Mouse (Mus musculus): ENCODE measurements at regions not wholly inside any gene's neighbourhood (a gene's known extent, or its start where the extent isn't known, plus 50 kb on each side); places are given as distances from the start of the nearest gene placed in this dataset.

DNA sequence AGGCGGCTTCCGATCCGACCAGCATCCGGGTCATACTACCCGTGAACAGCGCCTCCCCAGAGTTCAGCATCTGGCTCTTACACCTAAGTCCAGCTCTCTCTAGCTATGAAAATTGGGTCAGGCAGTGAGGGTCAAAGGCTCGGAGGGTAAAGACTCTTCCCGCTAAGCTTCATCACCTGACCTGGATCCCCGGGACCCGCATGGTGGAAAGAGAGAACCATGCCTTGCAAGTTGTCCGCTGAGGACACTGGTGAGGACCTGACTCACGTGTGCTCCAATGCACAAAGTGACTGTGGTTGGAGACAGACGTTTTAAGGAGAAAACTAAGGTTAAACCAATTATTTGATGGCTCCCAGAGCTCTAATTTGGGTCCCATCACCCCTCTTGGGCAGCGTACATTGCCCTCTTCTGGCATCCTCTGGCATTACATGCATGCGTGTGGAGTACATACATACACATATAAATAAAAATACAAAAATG is 74.6 kb upstream of the Sall4 start:
- peaks cover 12% of the 10 kb centered on the region for H3K9me3 ChIP-seq
- peaks cover 22% of the 10 kb centered on the region for H3K4me1 ChIP-seq
- peaks cover 73% of the 10 kb centered on the region for H3K27me3 ChIP-seq (replicated peaks)
- H3K4me3 ChIP-seq (replicated peaks), result no peak overlapping the region
- no peaks in the 10 kb centered on the region for H3K36me3 ChIP-seq (replicated peaks; ENCODE audit: low read length)
- TF ChIP-seq GATA1 (IDR thresholded peaks at IDR 0.05; ENCODE audit: borderline replicate concordance, low read length), result no peak
- TF ChIP-seq FLI1 (IDR thresholded peaks at IDR 0.05; ENCODE audit: low read length), result no peak

- Histone ChIP-seq H3K4me3 (replicated peaks) (no peak overlapping the region), H3K36me3 (replicated peaks; ENCODE audit: low read length) (no peaks in the 10 kb centered on the region), H3K4me1 (peaks cover 22% of the 10 kb centered on the region), H3K9me3 (peaks cover 12% of the 10 kb centered on the region), H3K27me3 (replicated peaks) (peaks cover 77% of the 10 kb centered on the region)
- TF ChIP-seq FLI1 (IDR thresholded peaks at IDR 0.05; ENCODE audit: low read length) (no peak), GATA1 (IDR thresholded peaks at IDR 0.05; ENCODE audit: borderline replicate concordance, low read length) (no peak)
These were observed 73.9 kb upstream of the Sall4 start for GRCm38 (mm10) chr2:168841713-168842045.

DNA sequence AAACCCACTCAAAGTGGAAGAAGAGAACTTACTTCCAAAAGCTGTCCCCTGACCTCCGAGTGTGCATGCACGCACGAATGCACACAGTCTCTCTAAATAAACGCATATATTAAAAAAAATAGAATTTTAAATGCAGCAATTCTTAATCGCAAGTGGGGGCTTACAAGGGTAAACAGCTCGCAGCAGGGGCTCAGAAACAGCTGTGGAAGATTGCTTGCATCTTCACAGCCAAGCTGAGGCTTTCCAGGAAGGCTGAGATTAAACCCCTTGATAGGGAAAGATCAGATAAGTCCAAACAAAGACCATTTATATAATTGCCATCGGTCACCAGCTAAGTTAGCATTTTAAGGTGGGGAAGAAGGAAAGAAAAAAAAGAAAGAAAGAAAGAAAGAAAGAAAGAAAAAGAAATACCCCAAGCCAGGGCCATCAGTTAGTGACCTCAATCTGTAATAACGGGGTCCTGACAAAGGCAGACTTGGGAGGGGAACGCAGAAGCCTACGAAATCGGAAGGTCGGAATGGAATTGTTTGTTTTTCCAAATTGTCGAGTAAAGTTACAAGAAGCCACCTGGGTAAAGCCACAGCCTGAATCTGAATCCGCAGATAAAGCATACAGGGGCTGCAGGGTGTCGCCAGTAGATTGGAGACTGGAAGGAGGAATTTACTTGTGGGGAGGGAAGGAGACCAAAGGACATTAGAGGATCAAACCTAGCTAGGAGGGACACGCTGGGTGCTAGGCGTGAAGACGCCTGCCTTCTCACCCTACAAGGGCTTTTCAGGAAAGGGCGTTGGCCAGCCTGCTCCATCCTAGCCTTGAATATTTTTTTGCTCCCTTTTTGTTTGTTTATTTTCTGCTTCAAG is 73.3 kb upstream of the Sall4 start:
- no peaks in the 10 kb centered on the region for H3K36me3 ChIP-seq (replicated peaks; ENCODE audit: low read length)
- no peak for TF ChIP-seq GATA1 (IDR thresholded peaks at IDR 0.05; ENCODE audit: borderline replicate concordance, low read length)
- no peak for TF ChIP-seq FLI1 (IDR thresholded peaks at IDR 0.05; ENCODE audit: low read length)
- peaks cover 12% of the 10 kb centered on the region for H3K9me3 ChIP-seq
- H3K27me3 ChIP-seq (replicated peaks), result peaks cover 73% of the 10 kb centered on the region
- no peak overlapping the region for H3K4me3 ChIP-seq (replicated peaks)
- peaks cover 22% of the 10 kb centered on the region for H3K4me1 ChIP-seq

DNA sequence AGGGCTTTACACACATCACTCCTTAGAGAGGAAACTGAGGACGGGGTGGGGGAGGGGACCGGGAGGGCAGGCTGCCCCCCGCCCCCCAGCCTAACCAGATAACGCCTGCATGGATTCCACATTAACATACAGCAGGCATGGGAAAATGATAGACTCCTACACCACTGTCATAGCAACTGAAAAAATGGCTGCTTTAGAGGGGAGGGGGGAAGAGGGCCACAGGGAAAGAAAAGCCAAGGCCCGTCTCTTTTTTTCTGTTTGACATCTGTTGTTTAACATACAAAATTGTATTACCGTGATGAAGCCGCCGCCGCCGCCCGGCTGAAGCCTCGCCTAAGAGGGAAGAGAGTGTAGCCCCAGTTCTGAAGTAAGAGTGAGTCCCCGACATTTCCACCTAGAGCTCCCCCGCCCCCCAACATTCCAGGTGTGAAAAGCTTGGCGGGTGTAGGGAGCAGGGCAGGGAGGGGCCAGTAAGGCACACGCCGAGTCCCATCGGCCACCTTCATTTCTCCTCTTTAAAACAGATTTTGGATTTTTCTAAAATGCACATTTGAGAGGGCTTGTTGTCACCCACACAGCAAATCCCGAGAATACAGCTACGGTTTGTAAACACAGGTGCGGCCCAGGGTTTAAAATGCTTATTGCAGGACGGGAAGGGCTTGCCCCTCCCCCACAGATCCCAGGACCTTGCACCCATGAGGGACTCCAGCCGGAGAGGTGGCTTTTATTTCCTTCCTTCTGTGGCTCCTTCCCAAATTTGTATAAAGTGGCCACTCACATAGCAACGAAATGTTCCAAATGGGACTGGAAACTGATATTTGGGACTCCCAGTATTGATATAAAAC is 72.3 kb upstream of the Sall4 start:
- TF ChIP-seq GATA1 (IDR thresholded peaks at IDR 0.05; ENCODE audit: borderline replicate concordance, low read length), result no peak
- TF ChIP-seq FLI1 (IDR thresholded peaks at IDR 0.05; ENCODE audit: low read length), result no peak
- Histone ChIP-seq H3K4me1 (peaks cover 22% of the 10 kb centered on the region), H3K27me3 (replicated peaks) (peaks cover 67% of the 10 kb centered on the region), H3K9me3 (peaks cover 12% of the 10 kb centered on the region), H3K36me3 (replicated peaks; ENCODE audit: low read length) (no peaks in the 10 kb centered on the region), H3K4me3 (replicated peaks) (peak overlapping the region; percentile 50)

- Histone ChIP-seq H3K9me3 (peaks cover 12% of the 10 kb centered on the region), H3K27me3 (replicated peaks) (peaks cover 61% of the 10 kb centered on the region), H3K4me3 (replicated peaks) (no peak overlapping the region), H3K4me1 (peaks cover 22% of the 10 kb centered on the region), H3K36me3 (replicated peaks; ENCODE audit: low read length) (no peaks in the 10 kb centered on the region)
- TF ChIP-seq FLI1 (IDR thresholded peaks at IDR 0.05; ENCODE audit: low read length), result no peak
- TF ChIP-seq GATA1 (IDR thresholded peaks at IDR 0.05; ENCODE audit: borderline replicate concordance, low read length), result no peak
These were observed 71.5 kb upstream of the Sall4 start for GRCm38 (mm10) chr2:168839221-168839620.

GRCm38 (mm10) chr2:168838681-168839080 is 70.9 kb upstream of the Sall4 start:
- Histone ChIP-seq H3K36me3 (replicated peaks; ENCODE audit: low read length) (no peaks in the 10 kb centered on the region), H3K9me3 (peaks cover 12% of the 10 kb centered on the region), H3K4me1 (peaks cover 22% of the 10 kb centered on the region), H3K27me3 (replicated peaks) (peaks cover 58% of the 10 kb centered on the region), H3K4me3 (replicated peaks) (no peak overlapping the region)
- TF ChIP-seq FLI1 (IDR thresholded peaks at IDR 0.05; ENCODE audit: low read length) (no peak), GATA1 (IDR thresholded peaks at IDR 0.05; ENCODE audit: borderline replicate concordance, low read length) (no peak)

DNA sequence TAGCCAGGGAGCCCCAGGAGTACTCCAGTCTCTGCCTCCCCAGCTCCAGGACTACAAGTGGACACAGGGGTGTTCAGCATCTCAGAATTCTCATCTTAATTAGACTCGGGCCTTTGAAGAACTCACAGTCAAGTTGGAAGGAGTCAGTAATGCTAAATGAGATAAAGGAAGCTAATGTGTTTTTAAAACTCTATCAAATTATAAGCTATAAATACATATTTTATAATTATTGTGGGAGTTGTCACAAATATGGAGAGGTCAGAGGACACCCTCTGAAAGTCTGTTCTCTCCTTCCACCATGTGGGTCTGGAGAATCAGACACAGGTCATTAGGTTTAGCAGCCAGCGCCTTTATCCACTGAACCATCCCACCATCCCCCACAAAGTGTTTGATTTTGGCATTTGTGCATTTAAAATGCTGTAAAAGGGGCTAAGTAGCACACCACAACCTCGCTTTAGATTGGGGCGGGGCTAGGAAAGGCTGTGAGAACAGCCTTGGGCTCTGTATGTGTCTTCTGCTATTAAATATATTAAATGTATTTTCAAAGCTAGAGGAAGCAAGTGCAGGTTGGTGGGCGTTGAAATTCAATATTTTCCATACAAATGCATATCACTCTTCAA is 70.3 kb upstream of the Sall4 start:
- Histone ChIP-seq H3K27me3 (replicated peaks) (peaks cover 56% of the 10 kb centered on the region), H3K4me1 (peaks cover 22% of the 10 kb centered on the region), H3K9me3 (peaks cover 9% of the 10 kb centered on the region), H3K4me3 (replicated peaks) (no peak overlapping the region), H3K36me3 (replicated peaks; ENCODE audit: low read length) (no peaks in the 10 kb centered on the region)
- no peak for TF ChIP-seq FLI1 (IDR thresholded peaks at IDR 0.05; ENCODE audit: low read length)
- no peak for TF ChIP-seq GATA1 (IDR thresholded peaks at IDR 0.05; ENCODE audit: borderline replicate concordance, low read length)

- Histone ChIP-seq H3K27me3 (replicated peaks) (peaks cover 40% of the 10 kb centered on the region), H3K4me3 (replicated peaks) (no peak overlapping the region), H3K4me1 (peaks cover 9% of the 10 kb centered on the region), H3K9me3 (no peaks in the 10 kb centered on the region), H3K36me3 (replicated peaks; ENCODE audit: low read length) (no peaks in the 10 kb centered on the region)
- TF ChIP-seq FLI1 (IDR thresholded peaks at IDR 0.05; ENCODE audit: low read length) (no peak), GATA1 (IDR thresholded peaks at IDR 0.05; ENCODE audit: borderline replicate concordance, low read length) (no peak)
These were observed 67.0 kb upstream of the Sall4 start for GRCm38 (mm10) chr2:168834771-168835170.

DNA sequence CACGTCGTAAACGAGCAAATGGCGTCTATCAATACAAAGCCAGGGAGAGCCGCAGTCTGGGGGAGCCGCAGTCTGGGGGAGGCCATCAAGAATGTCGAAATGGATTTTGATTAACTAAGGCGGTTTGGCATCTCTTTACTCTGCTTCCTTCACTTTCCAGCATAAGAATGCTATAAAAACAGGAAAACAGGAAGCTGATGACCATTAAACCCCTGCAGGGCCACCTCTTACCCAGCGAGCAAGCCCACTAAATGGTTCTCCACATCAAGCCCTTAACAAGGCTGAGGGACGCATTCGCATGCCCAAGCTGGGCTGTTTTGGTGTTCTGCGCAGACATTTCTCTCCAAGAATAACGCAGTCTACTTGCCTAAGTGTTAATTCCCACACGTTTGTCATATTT is 64.0 kb upstream of the Sall4 start:
- H3K4me3 ChIP-seq (replicated peaks), result no peak overlapping the region
- no peaks in the 10 kb centered on the region for H3K9me3 ChIP-seq
- H3K36me3 ChIP-seq (replicated peaks; ENCODE audit: low read length), result no peaks in the 10 kb centered on the region
- peaks cover 22% of the 10 kb centered on the region for H3K27me3 ChIP-seq (replicated peaks)
- TF ChIP-seq FLI1 (IDR thresholded peaks at IDR 0.05; ENCODE audit: low read length) (no peak), GATA1 (IDR thresholded peaks at IDR 0.05; ENCODE audit: borderline replicate concordance, low read length) (no peak)
- no peaks in the 10 kb centered on the region for H3K4me1 ChIP-seq
